In genomic region chr5:116589631-116590030, GRCm38 (mm10) we compare ENCODE assay signal across 10 mouse cellular contexts. TPM values are rescaled to one million over a fixed set of nuclear protein-coding genes. Genes with fewer than 3 reads are reported as not detected.
DNase-seq lines count a peak whose midpoint lies in the region; ATAC-seq lines count a peak whose summit lies in the region.
"Had no signal": no experiment of that assay in that cellular context is flagged by ENCODE, and none has a peak within 500 bp of the region (broad histone marks: within the 10 kb centered on the region; RNA-seq: fewer than 3 reads in every experiment).

No protein-coding gene starts in this region.

- no peaks in the 10 kb centered on the region for H3K27me3 ChIP-seq in forebrain, embryonic 13.5 days
- H3K27me3 ChIP-seq in midbrain, embryonic 10.5 days (ENCODE audit: low read depth, poor library complexity, severe bottlenecking): peaks cover 39% of the 10 kb centered on the region

- no peak for ATAC-seq in forebrain, embryonic 13.5 days

- no peak overlapping the region for H3K27ac ChIP-seq in forebrain, embryonic 13.5 days
- peak overlapping the region; percentile 95; the same call in 1 of the 2 replicates for H3K27ac ChIP-seq in midbrain, embryonic 10.5 days (replicated peaks)
- H3K27ac ChIP-seq: lung, embryonic 15.5 days had no signal

- peak overlapping the region; percentile 91 for H3K9ac ChIP-seq in forebrain, embryonic 13.5 days
- H3K9ac ChIP-seq: lung, embryonic 15.5 days had no signal

- H3K4me2 ChIP-seq in forebrain, embryonic 13.5 days: peak overlapping the region; percentile 71
- H3K4me2 ChIP-seq: lung, embryonic 15.5 days had no signal

- H3K36me3 ChIP-seq in forebrain, embryonic 13.5 days (ENCODE audit: poor library complexity, severe bottlenecking): no peaks in the 10 kb centered on the region
- peaks cover 3% of the 10 kb centered on the region for H3K36me3 ChIP-seq in midbrain, embryonic 10.5 days
- H3K36me3 ChIP-seq: lung, embryonic 15.5 days had no signal

- intact Hi-C loops in left cerebral cortex, postnatal 25 days (cut with DNase I): loop anchor here (2.0 to 5.0 kb wide), 4 partner anchors 67 to 443 kb away; no protein-coding TSS in a partner anchor
- intact Hi-C loops in gastrocnemius, postnatal 14 days (cut with DNase I; ENCODE audit: low total_unique reads): loop anchor here (5.0 kb wide), 1 partner anchor 357 kb away; no protein-coding TSS in a partner anchor

- peak; percentile 18 to 36 for DNase-seq in left cerebral cortex, postnatal 25 days (ENCODE audit: low spot score in 2 of 2)
- DNase-seq in left cerebral cortex, adult 8-10 months (ENCODE audit: low spot score in 2 of 2): no peak
- no peak for DNase-seq in midbrain, embryonic 10.5 days (ENCODE audit: low spot score)
- DNase-seq in adrenal gland, postnatal 36 days: no peak
- no peak for DNase-seq in kidney, postnatal 4 days
- no peak for DNase-seq in gastrocnemius, postnatal 14 days
- DNase-seq in right cerebral cortex, postnatal 4 days: no peak
- DNase-seq: thymus, postnatal 25 days had no signal

- H3K4me1 ChIP-seq in forebrain, embryonic 13.5 days: peaks cover 70% of the 10 kb centered on the region
- peaks cover 91% of the 10 kb centered on the region for H3K4me1 ChIP-seq in midbrain, embryonic 10.5 days
- H3K4me1 ChIP-seq: lung, embryonic 15.5 days had no signal

- 45% methylated on average over 8 of the region's 8 CpGs for WGBS in forebrain, embryonic 13.5 days
- WGBS in midbrain, embryonic 10.5 days: 66% methylated on average over 8 of the region's 8 CpGs

- no peaks in the 10 kb centered on the region for H3K9me3 ChIP-seq in forebrain, embryonic 13.5 days (replicated peaks)
- no peaks in the 10 kb centered on the region for H3K9me3 ChIP-seq in midbrain, embryonic 10.5 days (replicated peaks)
- H3K9me3 ChIP-seq: lung, embryonic 15.5 days had no signal

- peak overlapping the region; percentile 78 for H3K4me3 ChIP-seq in forebrain, embryonic 13.5 days
- H3K4me3 ChIP-seq in midbrain, embryonic 10.5 days: peak overlapping the region; percentile 65
- H3K4me3 ChIP-seq: lung, embryonic 15.5 days had no signal

RNA-seq across cellular contexts. Expression of gene Srrm4, which starts 2.0 kb away (rescaled TPM):
- 10 to 100 TPM; 22.4 to 26.8 TPM for total RNA-seq in left cerebral cortex, postnatal 25 days (2021)
- total RNA-seq in left cerebral cortex, adult 8-10 months (2022): 10 to 100 TPM; 23.7 to 26.4 (median 24.6) TPM
- 26.3 and 28.5 TPM in 2 replicates for polyA plus RNA-seq in forebrain, embryonic 13.5 days (2015; fragmentation: Nextera tagmentation; extraction: Ambion mirVana)
- polyA plus RNA-seq in midbrain, embryonic 10.5 days (2016; fragmentation: Nextera tagmentation; extraction: Ambion mirVana): 10.0 and 14.6 TPM in 2 replicates
- 1 to 10 TPM; 1.6 to 1.9 TPM for total RNA-seq in adrenal gland, postnatal 36 days (2021)
- under 1 TPM; 0.08 to 0.09 TPM for total RNA-seq in gastrocnemius, postnatal 14 days (2021)

Comparison
In these comparisons a context has a peak if more than half of its experiments do, and no peak if none do; other contexts are left out.
1. DNase-seq: peak in left cerebral cortex, postnatal 25 days (2 of 2); none in left cerebral cortex, adult 8-10 months (0 of 2), midbrain, embryonic 10.5 days (single experiment), adrenal gland, postnatal 36 days (0 of 2), kidney, postnatal 4 days (0 of 2), gastrocnemius, postnatal 14 days (single experiment) and right cerebral cortex, postnatal 4 days (single experiment).
2. RNA of gene Srrm4, which starts 2.0 kb away (total RNA-seq): 22.4 to 26.8 TPM in left cerebral cortex, postnatal 25 days and 23.7 to 26.4 TPM in left cerebral cortex, adult 8-10 months; 1.6 to 1.9 TPM in adrenal gland, postnatal 36 days and 0.08 to 0.09 TPM in gastrocnemius, postnatal 14 days; every median in the first group is over 4 times any median in the second.